Mouse (Mus musculus) v-Abl transformed pro-B cells (cell line): ENCODE data around the gene Mcm5.

ENCODE experiments used
- in situ Hi-C, 2 experiments: fragments of 400-800 bp; cut with MboI; formaldehyde crosslinking; loops; one replicate each; pipeline ENCODE4 v1.15.1; 2025; ENCODE audit not compliant: unreplicated experiment in 2 of 2

Mcm5 gene

GRCm38 (mm10) chr8:75109236-75109967 lies at the start of gene Mcm5:
Gene Mcm5, plus strand, starts transcription at chr8:75109569.
- in situ Hi-C loops: loop anchor here in 1 of 2 experiments (5.0 to 10.0 kb wide), 2 partner anchors 37 to 115 kb away; partner anchors contain the start of gene Hmgxb4

- in situ Hi-C loops: no loop called here
These were observed 49.3 kb upstream of the Mcm5 start for GRCm38 (mm10) chr8:75060022-75060421.

GRCm38 (mm10) chr8:75060815-75061214 lies 48.6 kb upstream of the Mcm5 start:
- in situ Hi-C loops: no loop called here

GRCm38 (mm10) chr8:75063290-75063689 lies 46.1 kb upstream of the Mcm5 start:
- in situ Hi-C loops: no loop called here

GRCm38 (mm10) chr8:75064790-75065189 lies 44.6 kb upstream of the Mcm5 start:
- in situ Hi-C loops: no loop called here

- in situ Hi-C loops: no loop called here
These were observed 42.1 kb upstream of the Mcm5 start for GRCm38 (mm10) chr8:75067287-75067686.

- in situ Hi-C loops: loop anchor here (5.0 kb wide), 4 partner anchors 37 to 202 kb away; partner anchors contain the start of gene Mcm5 (in 1 of the 2)
These were observed 39.1 kb upstream of the Mcm5 start for GRCm38 (mm10) chr8:75070297-75070696.

- in situ Hi-C loops: loop anchor here (5.0 kb wide), 4 partner anchors 36 to 201 kb away; partner anchors contain the start of gene Mcm5 (in 1 of the 2)
These were observed 37.6 kb upstream of the Mcm5 start for GRCm38 (mm10) chr8:75071627-75072346.

- in situ Hi-C loops: loop anchor here (5.0 kb wide), 4 partner anchors 32 to 197 kb away; partner anchors contain the start of gene Mcm5 (in 1 of the 2)
These were observed 34.5 kb upstream of the Mcm5 start for GRCm38 (mm10) chr8:75074876-75075275.

- in situ Hi-C loops: no loop called here
These were observed 31.2 kb upstream of the Mcm5 start for GRCm38 (mm10) chr8:75078215-75078614.

GRCm38 (mm10) chr8:75078851-75079250 lies 30.5 kb upstream of the Mcm5 start:
- in situ Hi-C loops: no loop called here

- in situ Hi-C loops: no loop called here
These were observed 27.9 kb upstream of the Mcm5 start for GRCm38 (mm10) chr8:75081364-75082040.

GRCm38 (mm10) chr8:75082181-75082805 lies 27.1 kb upstream of the Mcm5 start:
- in situ Hi-C loops: no loop called here

- in situ Hi-C loops: no loop called here
These were observed 25.5 kb upstream of the Mcm5 start for GRCm38 (mm10) chr8:75083846-75084245.

GRCm38 (mm10) chr8:75084382-75085064 lies 24.8 kb upstream of the Mcm5 start:
- in situ Hi-C loops: no loop called here

- in situ Hi-C loops: no loop called here
These were observed 23.4 kb upstream of the Mcm5 start for GRCm38 (mm10) chr8:75086002-75086401.

GRCm38 (mm10) chr8:75087127-75087526 lies 22.2 kb upstream of the Mcm5 start:
- in situ Hi-C loops: no loop called here

- in situ Hi-C loops: no loop called here
These were observed 20.1 kb upstream of the Mcm5 start for GRCm38 (mm10) chr8:75088989-75089881.

GRCm38 (mm10) chr8:75090781-75091365 lies 18.5 kb upstream of the Mcm5 start:
- in situ Hi-C loops: no loop called here
